Mouse (Mus musculus) frontal cortex, postnatal 25 days (tissue): ENCODE measurements around the gene Ltbp2.

Experiments
- DNase-seq, 2 experiments: peaks; one replicate each; pipeline ENCODE4 v3.0.0; 2022; ENCODE audit warnings: low spot score in 2 of 2

The Ltbp2 gene

DNA sequence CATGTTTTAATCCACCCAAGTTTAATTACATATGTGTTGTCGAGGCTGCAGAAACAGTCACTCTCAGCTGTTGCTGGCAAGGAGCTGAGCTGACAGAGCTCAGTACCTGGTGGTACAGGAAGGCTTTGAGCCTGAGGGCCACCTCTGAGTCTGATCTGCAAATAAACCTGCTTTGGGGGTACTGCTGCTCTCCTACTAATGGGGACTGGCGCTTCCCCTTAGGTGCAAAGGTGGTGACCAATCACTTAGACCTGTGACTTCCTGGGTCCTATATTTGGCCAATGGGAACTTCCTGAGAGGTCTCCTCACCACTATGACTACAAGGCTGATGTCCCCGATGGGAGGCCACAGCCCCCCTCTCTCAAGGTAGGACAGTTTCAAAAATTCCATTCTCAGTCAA lies 35.6 kb downstream of the Ltbp2 start:
- no peak for DNase-seq

DNA sequence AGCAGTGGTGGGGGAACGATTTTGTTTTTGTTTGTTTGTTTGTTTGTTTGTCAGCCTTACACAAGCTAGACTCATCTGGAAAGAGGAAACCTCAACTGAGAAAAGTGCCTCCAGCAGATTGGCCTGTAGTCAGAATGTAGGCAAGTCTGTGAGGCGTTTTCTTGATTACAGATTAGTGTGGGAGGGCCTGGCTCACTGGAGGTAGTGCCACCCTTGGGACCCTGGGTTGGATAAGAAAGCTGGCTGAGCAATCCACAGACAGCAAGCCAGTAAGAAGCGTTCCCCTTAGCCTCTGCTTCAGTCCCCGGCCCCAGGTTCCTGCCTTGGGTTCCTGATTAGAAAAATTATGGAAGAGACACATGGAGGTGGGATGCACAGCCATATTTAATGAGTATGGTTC lies 36.4 kb downstream of the Ltbp2 start:
- DNase-seq, result no peak

- no peak for DNase-seq
Observed at GRCm38 (mm10) chr12:84835626-84836025, 40.7 kb downstream of the Ltbp2 start.

GRCm38 (mm10) chr12:84834773-84835172 lies 41.6 kb downstream of the Ltbp2 start:
- no peak for DNase-seq

DNA sequence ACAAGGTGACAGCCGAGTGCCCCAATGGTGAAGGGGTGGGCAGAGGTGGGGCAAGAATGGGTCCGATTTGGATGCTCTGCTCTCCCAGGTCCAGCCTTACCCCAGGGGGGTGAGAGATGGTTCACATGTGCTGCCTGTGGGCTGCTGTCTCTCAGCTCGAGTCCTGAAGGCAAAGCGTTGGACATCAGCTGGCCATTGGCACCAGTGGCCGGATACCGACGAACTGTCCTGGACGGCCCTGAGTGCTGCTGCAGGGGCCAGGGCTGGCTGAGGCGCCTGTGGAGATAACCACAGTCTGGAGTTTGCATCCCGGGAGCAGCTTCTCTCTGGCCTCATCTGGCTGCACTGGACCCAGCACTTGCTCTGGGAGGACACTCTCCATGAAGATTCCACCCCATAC lies 44.7 kb downstream of the Ltbp2 start:
- DNase-seq, result no peak

DNA sequence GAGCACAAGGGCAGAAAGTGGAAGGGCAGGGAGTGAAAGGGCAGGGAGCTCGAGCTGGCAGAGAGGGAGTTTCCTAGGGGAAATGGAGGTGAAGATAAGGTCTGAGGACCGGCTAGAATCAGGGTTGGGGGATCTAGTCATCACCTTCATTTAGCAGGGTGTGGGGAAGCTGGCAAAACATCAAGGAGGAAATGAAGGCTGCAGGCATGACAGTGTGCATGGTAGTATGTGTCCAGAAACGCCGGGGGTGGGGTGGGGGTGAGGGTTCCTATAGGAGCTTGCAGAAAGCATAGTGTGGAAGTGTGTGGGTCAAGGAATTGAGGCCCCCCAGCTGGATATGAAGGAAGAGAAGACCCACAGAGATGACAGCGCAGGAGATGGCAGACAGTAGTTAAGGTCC lies 45.2 kb downstream of the Ltbp2 start:
- DNase-seq, result no peak

GRCm38 (mm10) chr12:84830438-84830837 lies 45.9 kb downstream of the Ltbp2 start:
- DNase-seq, result no peak

DNA sequence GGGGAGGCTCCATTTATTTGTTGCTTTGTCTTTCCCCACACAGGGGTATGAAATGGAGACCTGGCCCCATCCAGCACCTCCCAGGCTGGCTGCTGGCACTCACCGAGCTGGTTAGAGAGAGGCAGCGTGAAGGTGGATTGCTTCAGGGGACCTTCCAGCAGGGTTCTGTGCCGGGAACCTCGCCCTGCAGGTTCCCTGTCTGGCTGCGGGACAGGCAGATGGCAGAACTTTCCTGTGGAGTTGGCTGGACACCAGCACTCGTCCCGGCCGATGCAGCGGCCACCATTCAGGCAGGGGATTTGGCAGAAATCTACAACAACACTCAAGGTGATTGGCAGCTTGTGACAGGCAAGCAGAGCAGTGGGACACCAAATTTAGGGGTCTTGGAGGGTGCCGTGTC lies 46.4 kb downstream of the Ltbp2 start:
- no peak for DNase-seq

DNA sequence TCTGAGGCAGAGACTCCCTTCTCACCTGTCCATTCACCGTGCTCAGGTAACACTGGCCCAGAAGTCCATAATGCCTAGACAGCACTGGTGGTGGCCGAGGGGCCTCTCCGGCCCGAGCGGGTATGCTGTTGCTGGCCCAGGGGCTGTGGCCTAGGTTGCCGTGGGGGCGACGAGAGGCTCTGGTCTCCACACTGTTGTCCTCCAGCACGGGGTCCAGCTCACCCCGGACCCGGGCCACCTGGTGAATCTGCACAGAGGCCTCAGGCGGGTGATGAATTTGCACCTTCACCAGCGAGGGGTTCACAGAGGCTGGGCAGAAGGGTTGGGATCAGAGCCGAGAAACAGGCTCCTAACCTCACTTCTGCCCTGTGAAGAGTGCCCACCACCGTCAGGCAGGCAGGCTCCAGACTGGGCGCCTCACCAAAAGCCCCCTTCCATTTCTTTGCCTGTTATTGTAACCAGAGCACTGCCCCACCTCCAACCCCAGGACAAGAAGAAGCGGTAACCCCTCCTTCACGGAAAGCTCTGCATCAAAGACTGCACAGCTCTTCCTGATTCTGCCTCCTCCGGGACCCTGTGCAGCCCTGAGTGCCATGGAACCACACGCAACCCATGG lies 47.1 kb downstream of the Ltbp2 start:
- DNase-seq, result no peak

- DNase-seq, result no peak
Observed at GRCm38 (mm10) chr12:84827384-84827933, 48.9 kb downstream of the Ltbp2 start.

GRCm38 (mm10) chr12:84824203-84824602 lies 52.1 kb downstream of the Ltbp2 start:
- no peak for DNase-seq

DNA sequence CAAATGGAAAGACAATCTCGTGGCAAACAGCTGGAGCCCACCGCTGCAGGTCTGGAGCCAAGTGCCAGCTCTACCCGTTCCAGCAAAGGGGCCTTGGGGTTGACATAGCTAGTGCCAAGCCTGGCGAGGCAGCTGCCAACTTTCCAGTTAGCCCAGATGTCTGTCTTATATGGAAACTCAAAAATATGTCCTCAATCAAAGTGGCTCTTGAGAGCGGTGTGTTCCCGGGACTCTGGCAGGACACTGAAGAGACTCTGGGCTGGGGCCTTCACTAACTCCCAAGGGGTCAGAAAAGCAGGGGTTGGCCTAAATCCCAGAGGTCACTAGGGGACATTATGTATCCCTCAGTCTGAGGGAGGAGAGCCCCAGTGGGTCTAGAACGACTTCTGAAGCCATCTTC lies 52.7 kb downstream of the Ltbp2 start:
- DNase-seq, result no peak

DNA sequence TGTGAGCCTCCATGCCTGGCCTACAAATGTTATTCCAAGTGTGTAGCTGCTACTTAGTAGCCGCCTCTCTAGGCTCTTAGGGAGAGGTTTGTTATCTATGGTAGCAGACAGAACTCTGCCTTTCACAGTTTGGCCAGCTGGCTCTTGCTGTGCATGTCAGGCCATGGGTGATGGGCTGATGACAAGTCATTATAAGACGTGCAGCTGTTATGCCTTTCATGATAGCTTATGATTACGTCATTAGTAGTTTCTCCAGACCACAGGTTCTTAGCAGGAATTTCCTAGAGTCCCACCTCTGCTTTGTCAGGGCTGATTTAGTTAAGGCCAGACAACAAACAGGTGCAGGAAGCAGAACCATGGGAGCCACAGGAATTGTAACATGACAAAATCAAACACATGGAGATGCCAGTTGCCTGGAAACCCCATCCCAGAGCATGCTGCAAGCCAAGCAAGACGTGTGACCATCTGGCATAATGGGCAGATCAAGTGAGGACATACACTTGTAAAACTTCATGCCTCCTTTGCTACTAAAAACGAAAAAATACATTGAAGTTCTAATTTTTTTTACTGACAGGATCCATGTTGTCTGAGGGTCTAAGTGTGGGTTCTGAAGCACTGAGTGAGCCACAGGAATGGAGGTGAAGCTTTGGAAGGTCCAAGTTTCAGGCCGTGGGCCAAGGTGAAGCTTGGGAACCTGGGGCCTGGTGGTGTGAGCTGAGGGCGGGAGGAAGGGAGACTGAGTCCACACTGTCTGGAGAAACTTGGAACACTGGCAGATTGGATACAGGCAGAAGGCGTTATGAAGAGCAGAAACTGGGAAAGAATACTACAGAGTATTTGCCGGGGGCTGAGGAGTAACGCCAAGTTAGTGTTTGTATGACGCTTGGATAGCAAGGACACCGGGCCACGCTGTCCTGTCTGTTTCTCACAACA lies 56.8 kb downstream of the Ltbp2 start:
- DNase-seq, result no peak

GRCm38 (mm10) chr12:84818496-84818895 lies 57.8 kb downstream of the Ltbp2 start:
- no peak for DNase-seq

DNA sequence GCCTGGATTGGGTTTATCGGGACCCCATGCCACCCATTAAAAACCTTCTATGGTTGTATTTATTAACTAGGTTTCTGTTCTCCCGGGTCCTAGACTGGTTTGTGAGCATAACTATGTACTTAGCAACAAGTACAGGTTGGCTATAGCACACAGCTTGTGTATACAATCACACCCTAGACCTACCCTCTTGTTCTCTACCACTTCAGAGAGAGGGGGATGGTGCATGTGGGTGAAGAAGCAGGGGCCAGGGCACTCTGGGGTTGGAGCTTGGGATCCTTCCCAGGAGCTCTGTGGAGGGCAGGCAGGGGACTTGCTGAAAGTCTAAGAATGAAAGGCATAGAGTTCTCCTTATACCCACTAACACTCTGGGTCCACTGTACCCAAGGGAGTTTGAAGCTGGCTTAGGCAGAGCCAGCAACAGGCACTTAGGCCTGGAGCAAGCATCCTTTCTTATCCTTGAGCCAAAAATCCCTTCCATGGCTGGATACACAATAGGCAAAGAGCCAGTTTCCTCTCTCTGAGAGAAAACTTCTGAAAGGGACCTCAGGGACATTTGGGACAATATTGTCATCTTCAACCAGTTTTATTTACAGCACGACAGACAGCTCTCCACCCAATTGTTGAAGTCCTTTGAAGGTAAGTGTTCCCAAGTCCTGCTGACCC lies 61.5 kb downstream of the Ltbp2 start:
- no peak for DNase-seq

GRCm38 (mm10) chr12:84813773-84814172 lies 62.6 kb downstream of the Ltbp2 start:
- DNase-seq, result no peak

GRCm38 (mm10) chr12:84812004-84812403 lies 64.3 kb downstream of the Ltbp2 start:
- DNase-seq, result no peak

DNA sequence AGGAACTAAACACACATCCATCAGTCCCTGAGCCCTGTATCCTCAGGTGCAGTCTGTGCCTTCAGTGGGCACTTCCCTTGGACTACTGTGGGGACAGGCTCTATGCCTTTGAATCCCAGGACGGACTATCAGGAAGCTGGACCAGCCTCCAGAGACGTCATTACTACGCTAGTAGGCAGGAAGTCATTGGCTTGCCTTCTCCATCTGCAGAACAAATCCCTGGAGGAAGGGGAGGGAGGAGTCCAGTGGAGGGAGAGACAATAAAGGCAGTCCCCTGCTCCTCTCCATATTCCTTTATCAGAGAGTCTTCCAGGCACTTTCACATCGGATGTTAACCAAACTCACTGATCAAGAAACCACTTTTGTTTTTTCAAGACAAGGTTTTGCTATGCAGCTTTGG lies 64.8 kb downstream of the Ltbp2 start:
- DNase-seq, result no peak

- DNase-seq, result no peak
Observed at GRCm38 (mm10) chr12:84810810-84811209, 65.5 kb downstream of the Ltbp2 start.

DNA sequence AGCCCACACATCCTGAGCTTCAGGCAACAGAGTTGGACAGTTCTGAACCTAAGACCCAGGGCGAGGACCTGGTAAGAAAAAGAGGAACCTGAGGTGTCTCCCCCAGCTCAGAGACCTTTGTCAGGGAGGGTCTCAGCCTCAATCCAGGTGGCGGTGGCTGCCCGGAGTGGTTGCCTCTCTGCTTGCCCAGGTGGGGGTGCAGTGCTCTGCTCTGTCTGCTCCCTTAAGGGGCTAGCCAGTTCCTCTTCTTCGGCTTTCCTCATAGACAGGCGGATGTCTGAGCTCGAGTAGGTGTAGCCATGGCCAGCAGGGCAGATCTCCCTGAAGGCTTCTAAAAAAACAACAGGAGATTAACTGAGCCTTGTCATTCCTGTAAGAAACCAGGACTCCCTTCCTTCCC lies 67.3 kb downstream of the Ltbp2 start:
- no peak for DNase-seq

DNA sequence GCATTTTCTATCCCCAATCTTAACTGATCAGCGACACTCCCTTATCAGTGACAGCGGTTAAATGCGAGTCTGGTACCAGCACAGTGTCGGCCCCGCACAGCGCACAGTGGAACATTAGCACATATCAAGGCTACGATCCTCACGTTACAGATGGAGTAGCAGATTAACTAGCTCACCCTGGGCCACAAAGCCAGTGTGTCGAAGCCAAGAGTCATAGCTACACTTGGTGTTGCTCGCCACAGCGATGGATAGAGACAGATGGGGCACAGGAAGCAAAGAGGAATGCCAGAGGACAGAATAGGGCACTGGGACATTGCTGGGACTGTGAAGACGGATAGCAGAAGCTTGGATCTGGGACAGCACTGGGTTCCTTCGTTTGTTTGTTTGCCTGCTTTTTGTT lies 69.0 kb downstream of the Ltbp2 start:
- no peak for DNase-seq

- no peak for DNase-seq
Observed at GRCm38 (mm10) chr12:84806726-84807125, 69.6 kb downstream of the Ltbp2 start.

- no peak for DNase-seq
Observed at GRCm38 (mm10) chr12:84806010-84806409, 70.3 kb downstream of the Ltbp2 start.
